Mouse (Mus musculus): ENCODE results near the gene Dpf3.

GRCm38 (mm10) chr12:83271215-83271614 lies 216.3 kb downstream of the Dpf3 start:
- TF ChIP-seq CTCF (IDR thresholded peaks at IDR 0.05; ENCODE audit: low read depth): no peak
- no peak for TF ChIP-seq EP300 (IDR thresholded peaks at IDR 0.05; ENCODE audit: low read depth)
